Mouse (Mus musculus) heart, postnatal 4 days (tissue): ENCODE results near the gene Plxnb1. TPM values are rescaled to one million over a fixed set of nuclear protein-coding genes. Genes with fewer than 3 reads are reported as not detected.

Source experiments
- DNase-seq: peaks from one replicate; pipeline ENCODE4 v3.0.0; 2021
- total RNA-seq, 2 experiments: library from RNA; stranded (reverse); gene quantifications; 2 replicates each; pipeline ENCODE4 v1.2.3; 2021

The Plxnb1 gene
- total RNA-seq, 2 experiments from 2014 or later: 31.0 to 31.5 TPM

GRCm38 (mm10) chr9:109068095-109068735 lies 27.0 kb upstream of the Plxnb1 start:
- no peak for DNase-seq

- DNase-seq: peak; percentile 92
Measured at GRCm38 (mm10) chr9:109073661-109074573, 21.3 kb upstream of the Plxnb1 start, which contains the start of gene Atrip. Gene Atrip, minus strand, starts transcription at chr9:109074124.

DNA sequence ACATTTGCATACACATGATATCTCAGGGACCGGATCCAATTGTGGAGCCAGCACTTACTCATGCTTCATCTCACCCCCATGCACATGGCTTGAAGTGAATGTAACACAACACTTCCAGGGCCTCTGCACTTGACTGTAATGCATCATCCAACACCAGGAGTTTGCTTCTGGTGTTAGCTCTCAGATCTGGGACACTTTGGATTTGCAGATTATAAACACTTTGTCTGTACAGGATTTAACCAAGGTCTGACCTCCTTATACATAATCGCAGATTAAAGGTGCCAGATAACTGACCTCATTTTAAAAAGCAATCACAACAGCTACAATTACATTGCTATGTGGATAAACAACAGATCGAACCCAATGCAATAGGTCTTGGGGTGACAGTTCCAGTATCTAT lies 14.7 kb upstream of the Plxnb1 start:
- no peak for DNase-seq

DNA sequence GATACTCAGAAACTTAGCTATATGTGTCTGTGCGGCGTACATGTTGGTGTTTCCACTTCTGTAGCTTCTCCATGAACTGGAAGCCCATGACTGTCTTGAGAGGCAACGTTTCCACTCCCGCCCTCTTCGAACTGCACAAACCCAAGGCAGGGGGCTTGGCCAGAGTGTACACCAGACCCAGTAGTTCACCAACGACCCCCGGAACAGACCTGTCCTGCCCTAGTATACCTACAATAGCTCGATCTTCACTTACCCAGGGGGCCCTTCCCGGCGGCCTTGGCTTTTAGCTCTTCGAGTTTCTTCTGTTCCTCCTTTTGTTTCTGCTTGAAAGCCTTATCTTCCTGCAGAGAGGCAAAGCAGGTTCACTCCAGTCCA lies 13.5 kb upstream of the Plxnb1 start:
- no peak for DNase-seq

DNA sequence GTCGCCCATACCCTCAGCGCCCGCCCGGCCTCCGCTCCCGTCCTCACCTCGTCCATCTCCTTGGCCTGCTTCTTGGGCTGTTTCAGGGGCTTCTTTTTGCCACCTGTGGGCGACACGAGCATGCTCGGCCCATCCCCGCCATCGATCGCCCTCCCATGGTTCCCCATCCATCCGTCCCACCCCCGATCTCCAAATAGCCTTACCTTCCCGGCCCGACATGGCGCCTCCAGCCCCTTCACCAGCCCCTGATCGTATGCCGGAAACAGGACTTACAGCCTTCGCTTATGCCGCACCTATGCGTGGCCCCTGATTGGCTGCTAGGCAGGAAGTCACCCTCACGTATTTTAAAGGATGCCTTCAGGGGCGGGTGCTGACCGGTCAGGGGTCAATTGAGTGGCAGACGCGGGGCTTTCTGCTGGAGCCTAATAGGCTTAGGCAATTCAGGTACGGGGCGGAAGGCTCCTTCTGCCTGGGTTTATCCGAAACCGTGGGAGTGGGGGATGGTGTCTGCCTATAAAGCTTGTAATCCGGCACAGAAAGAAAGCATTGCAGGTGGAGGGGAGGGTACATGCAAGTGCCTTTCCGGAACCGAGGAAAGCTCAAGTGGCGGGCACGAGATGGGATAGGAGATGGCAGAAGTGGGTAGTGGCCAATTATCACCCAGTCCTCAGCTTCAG lies 12.9 kb upstream of the Plxnb1 start, which contains the start of the genes Ccdc51 and Tma7:
Gene Ccdc51, plus strand, starts transcription at position 370 of the 677 bp plus-strand sequence.
Gene Tma7, minus strand, starts transcription at position 464 of the 677 bp plus-strand sequence.
- DNase-seq: peak; percentile 84

DNA sequence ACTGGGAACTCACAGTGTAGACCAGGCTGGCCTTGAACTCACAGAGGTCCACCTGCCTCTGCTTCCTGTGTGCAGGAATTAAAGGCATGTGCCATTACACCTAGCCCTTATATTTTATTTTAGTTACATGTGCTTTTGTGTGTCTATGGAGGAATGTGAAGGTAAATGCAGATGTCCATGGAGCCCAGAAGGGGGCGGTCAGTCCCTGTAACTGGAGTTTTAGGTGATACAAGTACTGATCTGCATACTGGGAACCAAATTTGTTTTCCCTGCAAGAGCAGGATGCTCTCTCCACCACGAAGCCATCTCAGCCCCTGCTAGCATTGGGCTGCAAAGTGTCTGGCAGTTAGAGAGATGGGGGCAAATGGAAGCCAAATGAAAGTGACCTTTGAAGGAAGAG lies 10.3 kb upstream of the Plxnb1 start:
- no peak for DNase-seq

DNA sequence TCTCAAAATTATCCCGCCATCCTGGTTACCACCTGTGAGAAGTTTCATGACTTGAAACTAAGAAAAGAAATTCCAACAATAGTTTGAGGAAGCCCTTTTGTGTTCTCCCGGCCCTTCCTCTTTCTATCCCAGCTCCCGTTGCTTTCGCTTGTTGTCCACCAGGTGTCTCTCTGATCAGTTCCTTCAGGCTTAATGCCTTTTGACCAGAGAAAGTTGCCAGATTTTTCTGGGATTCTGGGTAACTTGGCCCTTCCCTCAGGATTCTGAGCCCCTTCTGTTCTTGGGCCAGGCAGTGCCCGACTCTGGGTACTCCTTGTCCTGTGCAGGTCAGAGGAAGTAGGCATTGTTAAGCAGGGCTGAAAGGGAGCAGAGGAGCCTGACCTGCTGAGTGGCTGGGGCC lies 7.2 kb upstream of the Plxnb1 start:
- peak; percentile 63 for DNase-seq

DNA sequence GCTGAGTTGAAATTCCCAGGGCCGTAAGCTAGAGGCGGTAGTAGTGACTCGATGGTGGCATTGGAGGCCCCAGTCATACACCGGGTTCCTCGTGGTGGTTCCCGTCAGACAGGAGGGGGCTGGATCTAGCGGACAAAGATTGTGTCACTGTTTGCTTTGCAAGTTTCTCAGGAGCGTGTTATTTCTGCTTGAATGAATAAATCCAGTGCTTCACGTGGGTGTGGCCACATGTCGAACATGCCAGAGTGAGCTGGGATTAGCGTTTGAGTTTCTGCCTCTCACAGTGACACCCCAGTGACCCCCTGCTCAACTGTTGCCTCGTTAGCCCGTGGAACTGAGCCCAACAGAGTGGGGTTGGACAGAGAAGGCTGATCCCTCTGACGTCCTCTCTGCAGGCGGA lies 4.7 kb upstream of the Plxnb1 start:
- DNase-seq: no peak

DNA sequence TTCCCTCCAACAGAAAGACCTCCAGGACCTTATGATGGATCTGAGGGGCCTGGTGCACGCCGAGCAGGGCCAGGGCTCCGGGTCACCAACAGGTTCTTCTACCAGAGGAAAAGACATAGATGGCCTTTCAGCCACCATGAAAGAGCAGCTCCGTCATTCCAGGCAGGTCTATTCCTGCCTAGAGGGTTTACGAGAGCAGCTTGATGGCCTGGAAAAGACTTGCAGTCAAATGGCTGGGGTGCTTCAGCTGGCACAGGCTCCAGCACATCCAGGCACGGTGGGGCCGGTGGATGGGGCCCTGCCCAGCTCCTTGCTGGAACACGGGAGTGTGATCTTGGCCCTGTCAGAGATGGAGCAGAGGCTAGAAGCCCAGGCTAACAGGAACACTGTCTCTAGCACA lies 3.4 kb upstream of the Plxnb1 start:
- DNase-seq: no peak

- DNase-seq: no peak
Measured at GRCm38 (mm10) chr9:109092799-109093198, 2.4 kb upstream of the Plxnb1 start.

DNA sequence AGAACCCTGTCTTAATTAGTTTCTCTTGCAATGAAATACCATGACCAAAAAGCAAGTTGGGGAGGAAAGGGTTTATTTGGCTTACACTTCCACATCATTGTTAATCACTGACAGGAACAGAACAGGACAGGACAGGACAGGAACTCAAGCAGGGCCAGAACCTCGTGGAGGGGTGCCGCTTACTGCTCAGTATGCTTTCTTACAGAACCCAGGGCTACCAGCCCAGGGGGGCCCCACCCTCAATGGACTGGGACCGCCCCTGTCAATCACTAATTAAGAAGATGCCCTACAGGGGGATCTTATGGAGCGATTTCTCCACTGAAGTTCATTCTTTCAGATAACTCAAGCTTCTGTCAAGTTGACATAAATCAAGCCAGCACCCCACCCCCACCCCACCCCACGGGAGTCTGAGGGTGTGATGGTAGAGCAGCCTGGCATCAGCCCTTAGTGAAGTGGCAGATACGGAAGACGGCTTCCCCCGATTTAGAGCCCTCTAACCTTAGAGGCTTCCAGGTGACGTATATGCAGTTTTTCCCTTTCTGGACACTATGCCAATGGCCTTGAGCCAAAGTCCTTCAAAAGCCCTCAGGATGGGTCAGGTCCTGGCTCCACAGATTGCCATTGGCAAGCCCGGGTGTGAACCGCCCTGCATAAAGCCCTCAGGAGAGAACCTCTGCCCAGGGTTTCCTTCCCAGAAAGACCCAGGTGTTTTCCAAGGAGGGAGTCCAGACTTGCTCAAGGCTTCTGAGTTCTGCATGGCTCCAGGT lies 1.2 kb upstream of the Plxnb1 start:
- DNase-seq: peak; percentile 70

DNA sequence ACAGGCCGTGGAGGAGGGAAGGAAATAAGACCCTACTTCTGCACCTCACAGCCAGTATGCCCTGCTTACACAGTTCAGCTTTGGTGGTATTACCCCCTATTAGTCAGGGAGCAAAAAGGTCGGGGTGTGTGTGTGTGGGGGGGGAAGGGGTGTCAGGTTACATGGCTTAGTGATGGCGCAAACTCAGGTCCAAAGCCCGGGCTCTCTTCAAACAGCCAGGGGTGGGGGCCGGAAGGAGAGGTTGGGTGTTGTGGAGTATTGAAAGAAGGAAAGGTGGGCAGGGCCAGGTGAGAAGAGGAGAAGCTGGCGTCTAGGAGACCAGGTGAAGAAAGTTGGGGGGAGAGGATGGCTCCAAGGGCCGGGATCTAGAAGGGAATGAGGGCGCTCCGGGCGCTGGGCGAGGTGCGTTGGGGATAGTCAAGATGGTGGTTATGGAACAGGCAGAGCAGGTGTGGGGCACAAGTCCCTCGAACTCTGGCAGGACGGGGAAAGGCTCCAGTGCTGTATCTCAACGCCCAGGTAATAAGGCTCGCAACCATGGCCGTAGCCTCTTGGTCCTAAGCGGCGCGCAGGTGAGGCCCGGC lies 544 bp upstream of the Plxnb1 start:
- DNase-seq: no peak

DNA sequence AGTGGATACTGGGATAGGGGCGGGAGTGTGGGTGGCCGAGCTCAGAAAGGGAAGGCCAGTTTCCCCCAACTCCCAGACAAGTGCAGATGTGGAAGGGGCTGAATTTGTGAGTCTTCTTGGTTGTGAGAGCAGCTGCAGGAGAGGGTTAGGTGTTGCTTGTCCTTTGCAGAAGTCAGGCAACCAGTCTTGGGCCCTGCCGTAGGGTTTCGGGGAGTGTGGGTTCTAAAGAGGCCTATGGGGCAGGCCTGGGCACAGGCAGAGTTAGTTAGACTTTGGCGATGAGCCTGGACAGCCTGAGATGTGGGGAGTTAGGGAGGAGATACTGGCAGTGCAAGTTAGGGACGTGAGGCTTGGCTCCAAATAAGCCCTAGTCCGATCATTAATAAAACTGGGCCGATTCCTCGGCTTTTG lies 1.1 kb downstream of the Plxnb1 start:
- peak; percentile 36 for DNase-seq

- DNase-seq: no peak
Measured at GRCm38 (mm10) chr9:109096856-109097255, 1.7 kb downstream of the Plxnb1 start.

DNA sequence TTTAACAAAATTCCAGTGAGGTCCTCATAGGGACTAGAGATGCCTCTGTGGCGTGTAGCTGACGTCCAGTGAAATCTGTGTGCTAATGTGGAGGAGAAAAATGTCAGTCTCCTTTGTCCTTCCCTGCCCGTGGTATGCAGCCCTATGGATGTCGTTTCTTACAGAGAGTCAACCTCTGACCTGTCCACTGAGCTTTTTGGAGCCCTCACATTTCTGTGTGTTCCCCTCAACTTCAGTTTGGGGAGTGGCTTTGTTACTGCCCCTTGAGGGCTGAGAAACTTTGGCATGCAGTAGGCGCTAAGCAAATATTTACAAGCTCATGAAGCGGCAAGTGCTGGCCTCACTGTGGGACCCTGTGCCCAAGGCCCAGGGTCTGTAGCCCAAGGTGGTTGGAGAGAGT lies 2.1 kb downstream of the Plxnb1 start:
- no peak for DNase-seq

DNA sequence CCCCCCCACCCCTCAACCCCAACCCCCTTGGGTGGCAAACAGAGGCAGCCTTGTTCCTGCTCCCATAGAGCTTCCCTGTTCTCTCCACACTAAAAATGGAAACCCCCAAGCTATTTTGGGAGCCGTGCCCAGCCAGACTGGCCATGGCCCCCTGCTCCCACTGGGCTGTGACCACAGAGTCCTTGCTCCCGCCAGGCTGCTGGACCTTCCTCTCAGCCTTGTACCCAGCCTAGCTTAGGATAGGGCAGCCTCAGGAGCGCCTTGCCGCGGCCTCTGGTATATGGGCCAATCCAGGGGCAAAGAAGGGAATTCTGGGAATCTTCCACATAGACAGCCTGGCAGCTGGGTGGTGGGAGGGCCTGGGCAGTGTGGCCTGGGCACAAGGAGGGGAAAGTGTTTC lies 2.6 kb downstream of the Plxnb1 start:
- peak; percentile 70 for DNase-seq

GRCm38 (mm10) chr9:109098366-109098765 lies 3.2 kb downstream of the Plxnb1 start:
- DNase-seq: no peak

DNA sequence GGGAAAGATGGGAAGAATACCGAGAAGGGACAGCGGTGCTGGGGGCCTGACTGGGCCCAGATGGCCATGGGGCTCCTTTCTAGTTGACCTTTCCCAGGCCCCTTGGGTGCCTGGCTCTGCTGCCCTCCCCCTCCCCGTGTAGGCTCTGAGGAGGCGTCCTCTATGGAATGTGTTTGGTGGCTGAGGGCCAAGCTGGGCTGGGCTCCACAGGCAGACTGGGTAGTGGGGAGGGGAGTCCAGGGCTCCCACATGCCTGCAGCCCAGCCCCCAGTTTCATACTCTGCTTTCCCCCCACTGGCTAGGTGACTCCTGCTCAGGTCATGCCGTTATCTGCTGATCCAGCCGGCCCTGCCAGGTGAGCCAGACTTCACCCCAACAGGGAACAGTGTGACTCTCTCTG lies 3.8 kb downstream of the Plxnb1 start:
- DNase-seq: peak; percentile 84

DNA sequence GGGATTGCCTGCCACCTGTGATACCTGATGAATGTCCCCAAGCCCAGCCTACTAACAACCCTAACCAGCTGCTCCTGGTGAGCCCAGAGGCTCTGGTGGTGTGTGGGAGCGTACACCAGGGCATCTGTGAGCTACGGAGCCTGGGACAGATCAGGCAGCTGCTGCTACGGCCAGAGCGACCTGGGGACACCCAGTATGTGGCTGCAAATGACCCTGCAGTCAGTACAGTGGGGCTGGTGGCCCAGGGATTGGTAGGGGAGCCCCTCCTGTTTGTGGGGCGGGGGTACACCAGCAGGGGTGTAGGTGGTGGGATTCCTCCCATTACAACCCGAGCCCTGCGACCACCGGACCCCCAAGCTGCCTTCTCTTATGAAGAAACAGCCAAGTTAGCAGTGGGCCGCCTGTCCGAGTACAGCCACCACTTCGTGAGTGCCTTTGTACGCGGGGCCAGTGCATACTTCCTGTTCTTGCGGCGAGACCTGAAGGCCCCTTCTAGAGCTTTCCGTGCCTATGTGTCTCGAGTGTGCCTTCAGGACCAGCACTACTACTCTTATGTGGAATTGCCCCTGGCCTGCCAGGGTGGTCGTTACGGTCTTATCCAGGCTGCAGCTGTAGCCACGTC lies 5.2 kb downstream of the Plxnb1 start:
- no peak for DNase-seq

DNA sequence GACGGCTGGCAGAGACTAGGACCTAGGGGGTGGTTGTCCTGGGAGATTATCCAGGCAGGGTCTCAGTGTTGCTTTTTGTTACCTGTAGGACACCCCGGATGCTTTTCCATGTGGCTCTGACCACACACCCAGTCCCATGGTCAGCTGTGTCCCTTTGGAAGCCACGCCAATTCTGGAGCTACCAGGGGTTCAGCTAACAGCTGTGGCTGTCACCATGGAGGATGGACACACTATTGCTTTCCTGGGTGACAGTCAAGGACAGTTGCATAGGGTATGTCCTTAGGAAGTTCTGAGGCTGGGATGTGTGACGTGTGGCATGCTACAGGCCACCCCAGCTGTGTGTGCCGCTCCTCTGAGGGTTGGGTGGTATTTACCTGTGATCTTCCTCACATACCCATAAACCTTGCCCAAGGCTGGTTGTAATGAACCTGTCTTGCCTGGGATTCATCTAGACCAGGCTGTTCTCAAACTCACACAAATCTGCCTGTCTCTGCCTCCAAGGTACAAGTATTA lies 6.8 kb downstream of the Plxnb1 start:
- DNase-seq: no peak

GRCm38 (mm10) chr9:109102541-109102940 lies 7.4 kb downstream of the Plxnb1 start:
- DNase-seq: no peak
